Mouse (Mus musculus): ENCODE measurements around the gene Dse. TPM values are rescaled to one million over a fixed set of nuclear protein-coding genes. Genes with fewer than 3 reads are reported as not detected.

Dse gene
- polyA plus RNA-seq, 1 experiment from 2014 or later: 16.5 TPM

- no peak overlapping the region for H3K4me3 ChIP-seq (ENCODE audit: low read depth, low read length)
- DNase-seq (ENCODE audit: low spot score) (no peak), ATAC-seq (replicated peaks; ENCODE audit: low FRiP score) (no peak)
- no peaks in the 10 kb centered on the region for H3K27me3 ChIP-seq (ENCODE audit: control insufficient read depth, insufficient read depth, low read length)
- H3K36me3 ChIP-seq (ENCODE audit: control insufficient read depth, insufficient read depth, low read length): no peaks in the 10 kb centered on the region
- no peaks in the 10 kb centered on the region for H3K9me3 ChIP-seq (ENCODE audit: control insufficient read depth, low read length)
- no peak overlapping the region for H3K4me2 ChIP-seq (ENCODE audit: low read depth, low read length, severe bottlenecking)
- H3K9ac ChIP-seq (ENCODE audit: low read length): no peak overlapping the region
- WGBS: 91% methylated on average over 2 of the region's 2 CpGs
- H3K27ac ChIP-seq (ENCODE audit: low read depth, low read length): no peak overlapping the region
- H3K4me1 ChIP-seq (replicated peaks; ENCODE audit: control insufficient read depth, insufficient read depth, low read length): no peaks in the 10 kb centered on the region
Measured at GRCm38 (mm10) chr10:34194957-34195356, 12.6 kb downstream of the Dse start.

DNA sequence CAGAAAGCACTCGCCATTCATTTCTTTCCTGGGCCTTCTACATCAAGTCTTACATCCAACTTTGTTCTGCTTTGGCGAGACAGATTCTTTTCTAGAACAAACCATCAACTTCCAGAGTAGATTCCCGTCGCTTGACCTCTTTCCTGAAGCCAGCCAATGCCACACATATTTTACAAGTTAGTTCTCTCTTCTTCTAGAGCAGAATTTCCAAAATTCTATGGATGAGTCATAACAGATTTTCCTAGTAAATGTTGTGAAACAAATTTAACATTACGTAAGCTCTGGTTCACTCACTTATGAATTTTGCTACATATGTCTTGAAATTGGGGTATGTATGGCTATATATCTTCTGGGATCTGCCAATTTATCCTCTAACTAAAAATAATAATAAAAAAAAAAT is 13.0 kb downstream of the Dse start:
- Histone ChIP-seq H3K27ac (ENCODE audit: low read depth, low read length) (no peak overlapping the region), H3K9ac (ENCODE audit: low read length) (no peak overlapping the region), H3K36me3 (ENCODE audit: control insufficient read depth, insufficient read depth, low read length) (no peaks in the 10 kb centered on the region), H3K4me3 (ENCODE audit: low read depth, low read length) (no peak overlapping the region), H3K4me1 (replicated peaks; ENCODE audit: control insufficient read depth, insufficient read depth, low read length) (no peaks in the 10 kb centered on the region), H3K27me3 (ENCODE audit: control insufficient read depth, insufficient read depth, low read length) (no peaks in the 10 kb centered on the region), H3K4me2 (ENCODE audit: low read depth, low read length, severe bottlenecking) (no peak overlapping the region), H3K9me3 (ENCODE audit: control insufficient read depth, low read length) (no peaks in the 10 kb centered on the region)
- 91% methylated on average over 5 of the region's 5 CpGs for WGBS
- DNase-seq (ENCODE audit: low spot score) (no peak), ATAC-seq (replicated peaks; ENCODE audit: low FRiP score) (no peak)

GRCm38 (mm10) chr10:34186571-34187260 is 20.8 kb downstream of the Dse start:
- H3K4me1 ChIP-seq (replicated peaks; ENCODE audit: control insufficient read depth, insufficient read depth, low read length): no peaks in the 10 kb centered on the region
- H3K4me2 ChIP-seq (ENCODE audit: low read depth, low read length, severe bottlenecking): no peak overlapping the region
- H3K9ac ChIP-seq (ENCODE audit: low read length): no peak overlapping the region
- H3K36me3 ChIP-seq (ENCODE audit: control insufficient read depth, insufficient read depth, low read length): no peaks in the 10 kb centered on the region; the same call in 1 of the 2 replicates
- H3K27ac ChIP-seq (ENCODE audit: low read depth, low read length): no peak overlapping the region
- no peak overlapping the region for H3K4me3 ChIP-seq (ENCODE audit: low read depth, low read length)
- no peak for DNase-seq (ENCODE audit: low spot score)
- no peak for ATAC-seq (replicated peaks; ENCODE audit: low FRiP score)
- 81% methylated on average over 10 of the region's 10 CpGs for WGBS
- H3K9me3 ChIP-seq (ENCODE audit: control insufficient read depth, low read length): no peaks in the 10 kb centered on the region
- no peaks in the 10 kb centered on the region for H3K27me3 ChIP-seq (ENCODE audit: control insufficient read depth, insufficient read depth, low read length)

GRCm38 (mm10) chr10:34185556-34185955 is 22.0 kb downstream of the Dse start:
- ATAC-seq (replicated peaks; ENCODE audit: low FRiP score): no peak
- DNase-seq (ENCODE audit: low spot score): no peak
- 37% methylated on average over 4 of the region's 4 CpGs for WGBS
- Histone ChIP-seq H3K27ac (ENCODE audit: low read depth, low read length) (no peak overlapping the region), H3K36me3 (ENCODE audit: control insufficient read depth, insufficient read depth, low read length) (no peaks in the 10 kb centered on the region; the same call in 1 of the 2 replicates), H3K4me2 (ENCODE audit: low read depth, low read length, severe bottlenecking) (no peak overlapping the region), H3K9ac (ENCODE audit: low read length) (no peak overlapping the region), H3K27me3 (ENCODE audit: control insufficient read depth, insufficient read depth, low read length) (no peaks in the 10 kb centered on the region), H3K4me3 (ENCODE audit: low read depth, low read length) (no peak overlapping the region), H3K4me1 (replicated peaks; ENCODE audit: control insufficient read depth, insufficient read depth, low read length) (no peaks in the 10 kb centered on the region), H3K9me3 (ENCODE audit: control insufficient read depth, low read length) (no peaks in the 10 kb centered on the region)

GRCm38 (mm10) chr10:34184956-34185355 is 22.6 kb downstream of the Dse start:
- Histone ChIP-seq H3K9me3 (ENCODE audit: control insufficient read depth, low read length) (no peaks in the 10 kb centered on the region), H3K4me2 (ENCODE audit: low read depth, low read length, severe bottlenecking) (no peak overlapping the region), H3K27ac (ENCODE audit: low read depth, low read length) (no peak overlapping the region), H3K4me3 (ENCODE audit: low read depth, low read length) (no peak overlapping the region), H3K27me3 (ENCODE audit: control insufficient read depth, insufficient read depth, low read length) (no peaks in the 10 kb centered on the region), H3K9ac (ENCODE audit: low read length) (no peak overlapping the region), H3K4me1 (replicated peaks; ENCODE audit: control insufficient read depth, insufficient read depth, low read length) (no peaks in the 10 kb centered on the region), H3K36me3 (ENCODE audit: control insufficient read depth, insufficient read depth, low read length) (no peaks in the 10 kb centered on the region; the same call in 1 of the 2 replicates)
- 55% methylated on average over 1 of the region's 1 CpGs for WGBS
- ATAC-seq (replicated peaks; ENCODE audit: low FRiP score) (no peak), DNase-seq (ENCODE audit: low spot score) (no peak)

DNA sequence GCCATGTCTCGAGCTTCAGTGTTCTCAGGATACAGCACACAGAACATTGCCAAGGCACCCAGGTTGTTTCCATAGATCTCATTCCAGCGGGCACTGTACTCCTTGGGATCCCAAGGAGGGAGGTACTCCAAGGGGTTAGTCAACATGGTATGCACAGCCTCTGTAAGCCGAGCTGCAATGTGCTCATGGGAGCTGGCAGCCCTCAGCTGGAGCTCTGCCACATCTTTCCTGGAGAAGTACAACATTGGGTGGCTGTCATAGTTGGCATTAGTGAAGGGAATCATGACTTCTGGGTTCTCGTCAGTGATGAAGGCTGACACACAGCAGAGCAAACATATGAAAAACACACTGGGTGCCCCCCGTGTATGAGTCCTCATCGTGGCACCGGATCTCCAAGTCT is 23.8 kb downstream of the Dse start:
- ATAC-seq (replicated peaks; ENCODE audit: low FRiP score): no peak
- H3K4me3 ChIP-seq (ENCODE audit: low read depth, low read length): no peak overlapping the region
- no peak overlapping the region for H3K4me2 ChIP-seq (ENCODE audit: low read depth, low read length, severe bottlenecking)
- H3K27me3 ChIP-seq (ENCODE audit: control insufficient read depth, insufficient read depth, low read length): no peaks in the 10 kb centered on the region
- no peak for DNase-seq (ENCODE audit: low spot score)
- H3K4me1 ChIP-seq (replicated peaks; ENCODE audit: control insufficient read depth, insufficient read depth, low read length): no peaks in the 10 kb centered on the region
- no peaks in the 10 kb centered on the region; the same call in 1 of the 2 replicates for H3K36me3 ChIP-seq (ENCODE audit: control insufficient read depth, insufficient read depth, low read length)
- H3K9ac ChIP-seq (ENCODE audit: low read length): no peak overlapping the region
- H3K27ac ChIP-seq (ENCODE audit: low read depth, low read length): no peak overlapping the region
- WGBS: 93% methylated on average over 7 of the region's 7 CpGs
- H3K9me3 ChIP-seq (ENCODE audit: control insufficient read depth, low read length): no peaks in the 10 kb centered on the region

DNA sequence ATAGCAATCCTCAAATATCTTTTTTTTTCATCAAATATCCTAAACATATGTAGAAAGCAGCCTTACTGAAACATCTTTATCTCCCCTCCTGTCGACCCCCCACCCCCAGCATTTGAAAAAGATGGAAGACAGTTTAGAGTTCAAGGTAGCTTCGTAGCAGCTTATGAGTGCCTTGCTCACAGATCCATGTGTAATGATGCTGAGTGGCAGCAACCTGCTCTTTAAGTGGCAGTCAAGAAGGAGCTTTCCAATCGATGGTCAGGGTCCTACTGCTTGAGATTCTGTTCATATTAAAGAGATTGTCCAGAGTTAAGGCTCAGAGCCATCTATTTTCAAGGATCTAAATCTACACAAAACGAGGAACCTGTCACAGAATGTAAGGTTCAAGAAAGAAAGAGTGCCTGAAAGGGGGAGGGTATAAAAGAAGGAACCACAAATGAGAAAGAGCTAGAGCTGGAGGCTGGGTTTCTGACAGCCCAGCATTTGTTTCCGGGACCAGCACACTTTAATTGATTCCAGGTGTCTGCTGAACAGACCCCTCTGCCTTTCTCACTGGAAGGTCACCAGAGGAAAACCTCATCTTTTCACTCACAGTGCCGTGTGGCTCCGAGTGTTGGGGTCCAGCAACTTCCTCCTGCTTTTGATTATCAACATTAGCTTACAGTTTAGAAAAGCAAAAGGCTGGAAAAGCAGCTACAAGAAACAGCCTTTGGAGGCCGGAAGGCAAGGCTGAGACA is 31.5 kb downstream of the Dse start:
- WGBS: 62% methylated on average over 8 of the region's 8 CpGs
- H3K4me3 ChIP-seq (ENCODE audit: low read depth, low read length): no peak overlapping the region
- DNase-seq (ENCODE audit: low spot score) (no peak), ATAC-seq (replicated peaks; ENCODE audit: low FRiP score) (no peak)
- H3K9ac ChIP-seq (ENCODE audit: low read length): no peak overlapping the region
- H3K27me3 ChIP-seq (ENCODE audit: control insufficient read depth, insufficient read depth, low read length): no peaks in the 10 kb centered on the region
- H3K9me3 ChIP-seq (ENCODE audit: control insufficient read depth, low read length): no peaks in the 10 kb centered on the region
- no peaks in the 10 kb centered on the region for H3K4me1 ChIP-seq (replicated peaks; ENCODE audit: control insufficient read depth, insufficient read depth, low read length)
- H3K4me2 ChIP-seq (ENCODE audit: low read depth, low read length, severe bottlenecking): no peak overlapping the region
- no peaks in the 10 kb centered on the region for H3K36me3 ChIP-seq (ENCODE audit: control insufficient read depth, insufficient read depth, low read length)
- no peak overlapping the region for H3K27ac ChIP-seq (ENCODE audit: low read depth, low read length)

DNA sequence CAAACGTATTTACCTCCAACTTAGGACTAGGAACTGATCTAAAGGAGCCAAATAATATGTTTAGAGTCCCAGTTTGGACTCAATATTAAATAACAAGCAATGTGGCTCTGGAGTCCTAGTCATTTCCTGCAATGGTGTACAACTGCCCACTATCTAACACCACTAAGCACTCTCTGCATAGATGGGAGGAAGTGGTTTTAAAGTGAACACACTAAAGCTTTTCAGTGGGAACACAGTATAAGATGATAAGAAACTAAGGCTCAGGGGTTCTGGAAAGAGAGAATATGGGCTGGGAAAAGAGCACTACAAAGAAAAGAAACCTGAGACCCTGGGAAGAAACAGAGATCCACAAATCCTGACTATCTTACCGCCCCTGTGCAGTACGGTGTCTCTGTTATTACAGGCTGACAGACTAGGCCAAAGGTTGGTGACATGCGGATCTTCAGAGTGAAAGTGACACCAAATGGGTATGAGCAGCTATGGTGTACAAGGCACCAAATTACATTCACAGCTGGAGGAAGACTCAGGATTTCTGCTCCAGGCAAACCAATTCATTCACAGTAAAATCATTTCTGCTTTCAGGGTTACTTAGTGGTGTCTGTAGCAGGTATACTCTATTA is 34.7 kb downstream of the Dse start:
- ATAC-seq (replicated peaks; ENCODE audit: low FRiP score) (no peak), DNase-seq (ENCODE audit: low spot score) (no peak)
- no peaks in the 10 kb centered on the region for H3K27me3 ChIP-seq (ENCODE audit: control insufficient read depth, insufficient read depth, low read length)
- H3K4me3 ChIP-seq (ENCODE audit: low read depth, low read length): no peak overlapping the region
- no peaks in the 10 kb centered on the region for H3K4me1 ChIP-seq (replicated peaks; ENCODE audit: control insufficient read depth, insufficient read depth, low read length)
- H3K36me3 ChIP-seq (ENCODE audit: control insufficient read depth, insufficient read depth, low read length): no peaks in the 10 kb centered on the region
- H3K9me3 ChIP-seq (ENCODE audit: control insufficient read depth, low read length): no peaks in the 10 kb centered on the region
- H3K27ac ChIP-seq (ENCODE audit: low read depth, low read length): no peak overlapping the region
- WGBS: 74% methylated on average over 4 of the region's 4 CpGs
- no peak overlapping the region for H3K4me2 ChIP-seq (ENCODE audit: low read depth, low read length, severe bottlenecking)
- no peak overlapping the region for H3K9ac ChIP-seq (ENCODE audit: low read length)

Measured in forebrain, embryonic 11.5 days (tissue).